Mouse (Mus musculus) lung, postnatal 0 days (tissue): Measurements from ENCODE around the gene Pa2g4.
"Not testable (repeated sequence)": the region's sequence is repeated elsewhere in the genome, so short reads cannot be mapped to it uniquely, and the experiment has no call there.

ENCODE experiments used
- CTCF ChIP-seq: IDR thresholded peaks from 2 replicates; pipeline ENCODE4 v1.5.1; 2016; ENCODE audit warnings: antibody characterized with exemption, mild to moderate bottlenecking
- EP300 ChIP-seq: IDR thresholded peaks from 2 replicates; pipeline ENCODE4 v1.6.1; 2016; ENCODE audit warnings: antibody characterized with exemption, mild to moderate bottlenecking, control low read depth

DNA sequence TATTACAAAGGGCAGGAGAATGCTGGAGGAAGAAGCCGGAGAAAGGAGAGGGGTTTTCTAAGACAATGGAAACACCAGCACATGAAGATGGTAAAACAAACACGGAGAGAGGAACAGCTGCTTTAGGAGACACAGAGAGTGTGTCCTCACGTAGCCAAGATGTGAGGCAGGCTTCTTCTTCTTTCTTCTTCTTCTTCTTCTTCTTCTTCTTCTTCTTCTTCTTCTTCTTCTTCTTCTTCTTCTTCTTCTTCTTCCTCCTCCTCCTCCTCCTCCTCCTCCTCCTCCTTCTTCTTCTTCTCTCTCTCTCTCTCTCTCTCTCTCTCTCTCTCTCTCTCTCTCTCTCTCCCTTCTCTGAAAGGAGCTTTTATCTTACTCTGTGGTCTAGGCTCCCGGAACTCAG is 48.0 kb upstream of the Pa2g4 start:
- not testable (repeated sequence) for TF ChIP-seq CTCF, EP300
